Mouse (Mus musculus): ENCODE results near the gene Iffo2.
A peak's percentile ranks its signal among the peaks of the same experiment; 100 is the strongest.

Gene Iffo2

GRCm38 (mm10) chr4:139535127-139535695 is 4.9 kb downstream of the Iffo2 start:
- no peak for DNase-seq

GRCm38 (mm10) chr4:139535719-139536118 is 5.4 kb downstream of the Iffo2 start:
- no peak for DNase-seq

GRCm38 (mm10) chr4:139536706-139537105 is 6.4 kb downstream of the Iffo2 start:
- DNase-seq, result peak; percentile 58 to 62

GRCm38 (mm10) chr4:139540784-139541183 is 10.4 kb downstream of the Iffo2 start:
- no peak for DNase-seq

GRCm38 (mm10) chr4:139545791-139546190 is 15.4 kb downstream of the Iffo2 start:
- no peak for DNase-seq

GRCm38 (mm10) chr4:139549448-139549847 is 19.1 kb downstream of the Iffo2 start:
- no peak for DNase-seq

GRCm38 (mm10) chr4:139555235-139555634 is 24.9 kb downstream of the Iffo2 start:
- DNase-seq, result no peak

GRCm38 (mm10) chr4:139555951-139556350 is 25.6 kb downstream of the Iffo2 start:
- DNase-seq, result peak; percentile 41 to 44

GRCm38 (mm10) chr4:139568361-139568760 is 38.0 kb downstream of the Iffo2 start:
- no peak for DNase-seq

GRCm38 (mm10) chr4:139570756-139571155 is 40.4 kb downstream of the Iffo2 start:
- DNase-seq, result no peak

- peak in 1 of 2 experiments; percentile 4 for DNase-seq
Observed at GRCm38 (mm10) chr4:139572928-139573512, 42.7 kb downstream of the Iffo2 start.

- DNase-seq, result peak; percentile 99 to 100
Observed at GRCm38 (mm10) chr4:139574156-139574798, 43.9 kb downstream of the Iffo2 start.

GRCm38 (mm10) chr4:139574799-139575672 is 44.7 kb downstream of the Iffo2 start:
- DNase-seq, result peak; percentile 75

- DNase-seq, result no peak
Observed at GRCm38 (mm10) chr4:139575673-139576003, 45.3 kb downstream of the Iffo2 start.

- peak in 1 of 2 experiments; percentile 23 for DNase-seq
Observed at GRCm38 (mm10) chr4:139576251-139576880, 46.0 kb downstream of the Iffo2 start.

GRCm38 (mm10) chr4:139577006-139577405 is 46.7 kb downstream of the Iffo2 start:
- peak in 1 of 2 experiments; percentile 36 for DNase-seq

GRCm38 (mm10) chr4:139578389-139578788 is 48.0 kb downstream of the Iffo2 start:
- DNase-seq, result peak in 1 of 2 experiments; percentile 6

GRCm38 (mm10) chr4:139579003-139579402 is 48.7 kb downstream of the Iffo2 start:
- DNase-seq, result no peak

GRCm38 (mm10) chr4:139579466-139579865 is 49.1 kb downstream of the Iffo2 start:
- no peak for DNase-seq

- DNase-seq, result peak in 1 of 2 experiments; percentile 21
Observed at GRCm38 (mm10) chr4:139580663-139581336, 50.5 kb downstream of the Iffo2 start.

GRCm38 (mm10) chr4:139581427-139582051 is 51.2 kb downstream of the Iffo2 start:
- peak in 1 of 2 experiments; percentile 44 for DNase-seq

GRCm38 (mm10) chr4:139582346-139582745 is 52.0 kb downstream of the Iffo2 start:
- DNase-seq, result peak in 1 of 2 experiments; percentile 11
